Mouse (Mus musculus): ENCODE measurements around the gene Wasf2. TPM values are rescaled to one million over a fixed set of nuclear protein-coding genes. Genes with fewer than 3 reads are reported as not detected.

Gene Wasf2
- total and polyA plus RNA-seq, 2 experiments from 2014 or later, result 11.3 to 24.1 TPM

DNA sequence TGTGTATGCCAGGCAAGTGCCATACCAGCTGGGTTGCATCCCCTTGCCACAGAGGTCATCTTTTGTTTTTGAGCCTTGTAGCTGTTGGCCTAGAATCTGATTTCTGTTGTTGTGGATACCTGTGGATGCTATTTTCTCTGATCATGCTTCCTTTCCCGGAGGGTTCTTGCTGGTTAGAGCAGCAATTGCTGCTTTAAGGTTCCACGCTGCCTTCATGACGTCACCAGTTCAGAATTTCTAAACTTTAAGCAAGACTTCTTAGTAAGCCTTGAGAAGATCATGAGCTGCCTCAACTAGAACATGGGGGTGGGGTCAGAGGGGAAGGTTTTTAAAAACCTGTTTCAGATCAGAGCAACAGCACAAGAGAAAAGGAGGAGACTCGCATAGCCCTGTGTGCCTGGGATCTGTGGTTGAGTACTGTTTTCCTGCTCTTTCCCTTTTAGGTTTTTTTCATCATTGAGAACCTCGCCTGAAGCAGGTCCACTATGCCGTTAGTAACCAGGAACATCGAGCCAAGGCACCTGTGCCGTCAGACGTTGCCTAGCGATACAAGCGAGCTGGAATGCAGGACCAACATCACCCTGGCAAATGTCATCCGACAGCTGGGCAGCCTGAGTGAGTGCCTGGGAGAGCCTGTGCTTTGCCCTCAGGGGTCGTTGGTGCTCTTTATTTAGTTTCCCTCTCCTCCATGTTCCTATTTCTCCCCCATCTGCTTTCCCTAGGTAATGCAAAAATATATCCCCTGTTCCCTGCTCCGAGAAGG lies 45.9 kb downstream of the Wasf2 start:
- Histone ChIP-seq H3K4me3 (ENCODE audit: low read depth, low read length) (no peak overlapping the region), H3K9me3 (ENCODE audit: low read length) (no peaks in the 10 kb centered on the region), H3K27ac (ENCODE audit: low read depth, low read length) (peak overlapping the region; percentile 70), H3K36me3 (ENCODE audit: insufficient read depth) (peaks cover 11% of the 10 kb centered on the region), H3K4me1 (ENCODE audit: insufficient read depth) (peaks cover 12% of the 10 kb centered on the region), H3K27me3 (ENCODE audit: insufficient read depth, low read length) (no peaks in the 10 kb centered on the region), H3K9ac (peak overlapping the region; percentile 45), H3K4me2 (ENCODE audit: low read depth) (peak overlapping the region; percentile 32; the same call in 1 of the 2 replicates)
- WGBS, result 36% methylated on average over 14 of the region's 14 CpGs
- no peak for TF ChIP-seq CTCF (IDR thresholded peaks at IDR 0.05; ENCODE audit: low read depth)
- ATAC-seq, result peak; percentile 38
- DNase-seq, result no peak

DNA sequence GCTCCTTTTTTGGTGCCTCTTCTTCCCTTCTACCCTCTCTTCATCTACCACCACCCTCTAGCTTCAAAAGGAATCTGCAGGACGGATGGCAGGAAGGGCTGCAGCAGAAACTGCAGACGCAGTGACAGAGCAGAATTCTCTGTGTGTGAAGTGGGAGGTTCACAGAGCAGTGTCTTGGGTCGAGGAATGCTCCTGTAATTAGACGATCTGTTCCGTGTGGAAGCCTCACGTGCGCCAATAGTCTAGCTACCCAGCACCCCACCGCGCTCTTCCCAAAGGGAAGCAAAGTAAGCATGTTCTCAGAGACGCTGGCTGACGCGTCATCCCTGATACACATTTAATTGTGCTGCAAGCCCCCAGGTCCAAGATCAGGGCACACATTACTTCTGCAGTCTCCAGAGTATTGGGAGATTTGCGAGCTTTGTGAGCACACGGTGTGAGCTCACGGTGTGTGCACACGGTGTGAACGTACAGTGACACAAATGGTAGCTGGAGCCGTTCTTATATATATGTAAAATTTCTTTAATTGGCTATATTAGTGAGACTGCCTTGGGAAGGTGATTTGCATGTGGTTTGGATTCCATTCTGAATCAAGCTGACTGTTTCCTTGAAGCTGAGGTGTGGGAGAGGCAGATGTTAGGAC lies 46.6 kb downstream of the Wasf2 start:
- peak; percentile 88 for ATAC-seq

DNA sequence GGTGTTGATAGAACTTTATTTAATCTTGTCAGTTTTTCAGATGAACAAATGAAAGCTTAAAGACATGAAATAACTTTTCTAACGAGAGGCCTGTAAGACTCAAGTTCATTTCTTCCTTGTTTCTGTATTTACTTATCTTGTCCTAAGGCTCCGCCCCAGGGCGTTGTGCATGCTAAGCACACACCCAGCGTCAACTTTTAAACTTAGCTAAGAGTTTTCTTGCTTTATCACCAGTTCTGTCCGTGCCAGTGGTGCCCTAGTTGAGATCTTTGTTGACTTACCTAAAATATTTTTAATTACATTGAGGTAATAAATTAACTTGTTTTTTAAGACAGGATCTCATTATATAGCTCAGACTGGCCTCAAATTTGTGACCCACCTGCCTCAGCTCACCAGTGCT lies 48.0 kb downstream of the Wasf2 start:
- Histone ChIP-seq H3K4me1 (ENCODE audit: insufficient read depth) (peaks cover 12% of the 10 kb centered on the region), H3K4me2 (ENCODE audit: low read depth) (no peak overlapping the region), H3K9ac (no peak overlapping the region), H3K9me3 (ENCODE audit: low read length) (no peaks in the 10 kb centered on the region), H3K27ac (ENCODE audit: low read depth, low read length) (no peak overlapping the region), H3K4me3 (ENCODE audit: low read depth, low read length) (no peak overlapping the region), H3K27me3 (ENCODE audit: insufficient read depth, low read length) (no peaks in the 10 kb centered on the region), H3K36me3 (ENCODE audit: insufficient read depth) (peaks cover 11% of the 10 kb centered on the region)
- no peak for TF ChIP-seq CTCF (IDR thresholded peaks at IDR 0.05; ENCODE audit: low read depth)
- 88% methylated on average over 5 of the region's 5 CpGs for WGBS
- DNase-seq, result no peak
- no peak for ATAC-seq

More for the DNA sequence above, 46.6 kb downstream of the Wasf2 start:
- TF ChIP-seq CTCF (IDR thresholded peaks at IDR 0.05; ENCODE audit: low read depth), result no peak
- H3K4me1 ChIP-seq (ENCODE audit: insufficient read depth), result peaks cover 12% of the 10 kb centered on the region
- H3K36me3 ChIP-seq (ENCODE audit: insufficient read depth), result peaks cover 11% of the 10 kb centered on the region
- peak overlapping the region; percentile 70 for H3K27ac ChIP-seq (ENCODE audit: low read depth, low read length)
- H3K9ac ChIP-seq, result peak overlapping the region; percentile 45
- H3K27me3 ChIP-seq (ENCODE audit: insufficient read depth, low read length), result no peaks in the 10 kb centered on the region
- no peaks in the 10 kb centered on the region for H3K9me3 ChIP-seq (ENCODE audit: low read length)
- H3K4me2 ChIP-seq (ENCODE audit: low read depth), result peak overlapping the region; percentile 32; the same call in 1 of the 2 replicates
- 45% methylated on average over 18 of the region's 18 CpGs for WGBS
- no peak overlapping the region for H3K4me3 ChIP-seq (ENCODE audit: low read depth, low read length)
- peak; percentile 63 for DNase-seq

DNA sequence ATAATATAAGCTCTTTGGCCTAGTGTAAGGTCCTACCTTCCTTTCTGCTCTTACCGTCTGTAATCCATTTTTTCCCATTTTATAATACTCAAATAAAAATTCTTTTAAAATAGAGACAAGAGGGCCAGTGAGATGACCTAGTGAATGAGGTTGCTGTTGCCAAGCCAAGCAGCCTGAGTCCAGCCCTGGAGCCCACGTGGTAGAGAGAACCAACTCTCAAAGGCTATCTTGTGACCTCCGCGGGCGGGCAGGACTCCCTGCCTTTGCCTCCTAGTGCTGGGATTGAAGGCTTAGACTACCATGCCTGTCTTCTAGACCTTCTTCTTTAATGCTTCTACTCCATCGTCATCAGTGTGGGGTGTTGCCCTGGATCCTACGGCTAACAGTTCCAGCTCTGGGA lies 49.0 kb downstream of the Wasf2 start:
- no peak overlapping the region for H3K27ac ChIP-seq (ENCODE audit: low read depth, low read length)
- no peak for ATAC-seq

GRCm38 (mm10) chr4:133182439-133183033 lies 52.2 kb downstream of the Wasf2 start:
- no peak for ATAC-seq
- no peak overlapping the region for H3K4me3 ChIP-seq (ENCODE audit: low read depth, low read length)
- no peak for DNase-seq
- H3K36me3 ChIP-seq (ENCODE audit: insufficient read depth), result peaks cover 14% of the 10 kb centered on the region
- no peak overlapping the region for H3K4me2 ChIP-seq (ENCODE audit: low read depth)
- no peak overlapping the region for H3K27ac ChIP-seq (ENCODE audit: low read depth, low read length)
- no peak for TF ChIP-seq CTCF (IDR thresholded peaks at IDR 0.05; ENCODE audit: low read depth)
- 90% methylated on average over 8 of the region's 8 CpGs for WGBS
- H3K4me1 ChIP-seq (ENCODE audit: insufficient read depth), result no peaks in the 10 kb centered on the region
- H3K9ac ChIP-seq, result no peak overlapping the region
- no peaks in the 10 kb centered on the region for H3K27me3 ChIP-seq (ENCODE audit: insufficient read depth, low read length)
- H3K9me3 ChIP-seq (ENCODE audit: low read length), result no peaks in the 10 kb centered on the region

More for the DNA sequence above, 49.0 kb downstream of the Wasf2 start:
- Histone ChIP-seq H3K4me3 (ENCODE audit: low read depth, low read length) (no peak overlapping the region), H3K4me1 (ENCODE audit: insufficient read depth) (peaks cover 12% of the 10 kb centered on the region), H3K36me3 (ENCODE audit: insufficient read depth) (peaks cover 11% of the 10 kb centered on the region), H3K9me3 (ENCODE audit: low read length) (no peaks in the 10 kb centered on the region), H3K9ac (no peak overlapping the region), H3K4me2 (ENCODE audit: low read depth) (no peak overlapping the region), H3K27me3 (ENCODE audit: insufficient read depth, low read length) (no peaks in the 10 kb centered on the region)
- 95% methylated on average over 7 of the region's 7 CpGs for WGBS
- DNase-seq, result no peak
- no peak for TF ChIP-seq CTCF (IDR thresholded peaks at IDR 0.05; ENCODE audit: low read depth)

GRCm38 (mm10) chr4:133184031-133184897 lies 54.0 kb downstream of the Wasf2 start:
- H3K9ac ChIP-seq, result 0 out of 2 replicates have a peak overlapping the region, but pooled peaks have one; percentile 10
- WGBS, result 54% methylated on average over 14 of the region's 14 CpGs
- no peak for DNase-seq
- ATAC-seq, result no peak
- peaks cover 21% of the 10 kb centered on the region for H3K36me3 ChIP-seq (ENCODE audit: insufficient read depth)
- H3K4me3 ChIP-seq (ENCODE audit: low read depth, low read length), result no peak overlapping the region
- H3K4me1 ChIP-seq (ENCODE audit: insufficient read depth), result no peaks in the 10 kb centered on the region
- no peak overlapping the region for H3K4me2 ChIP-seq (ENCODE audit: low read depth)
- no peaks in the 10 kb centered on the region for H3K27me3 ChIP-seq (ENCODE audit: insufficient read depth, low read length)
- H3K27ac ChIP-seq (ENCODE audit: low read depth, low read length), result no peak overlapping the region
- no peaks in the 10 kb centered on the region for H3K9me3 ChIP-seq (ENCODE audit: low read length)
- no peak for TF ChIP-seq CTCF (IDR thresholded peaks at IDR 0.05; ENCODE audit: low read depth)

Measured in forebrain, postnatal 0 days (tissue).